In the genomic region with DNA sequence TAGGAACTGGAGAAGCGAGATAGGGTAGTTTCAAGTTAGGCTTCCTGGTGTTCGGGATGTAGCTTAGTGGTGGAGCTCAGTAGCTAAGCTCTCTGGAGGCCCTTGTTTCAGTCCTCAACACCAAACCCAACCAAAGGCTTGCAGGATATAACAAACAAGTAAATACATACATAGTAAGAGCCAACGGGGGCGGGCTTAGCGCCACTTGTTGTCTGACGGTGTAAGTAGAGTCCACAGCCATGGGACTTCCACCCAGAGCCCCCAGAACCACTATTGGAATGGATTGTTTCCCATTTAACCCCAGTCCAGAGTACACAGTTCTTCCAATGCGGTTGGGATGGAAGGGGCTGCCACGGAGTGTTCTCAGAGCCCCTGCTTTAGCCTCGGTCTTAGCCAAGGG, we compare ENCODE assay signal across 8 mouse cellular contexts. TPM values are rescaled to one million over a fixed set of nuclear protein-coding genes. Genes with fewer than 3 reads are reported as not detected.
DNase-seq lines count a peak whose midpoint lies in the region; ATAC-seq lines count a peak whose summit lies in the region.

No protein-coding gene starts in this region.

- WGBS in heart, embryonic 15.5 days = 23% methylated on average over 9 of the region's 9 CpGs
- 29% methylated on average over 9 of the region's 9 CpGs for WGBS in embryonic facial prominence, embryonic 11.5 days
- 37% methylated on average over 9 of the region's 9 CpGs for WGBS in hindbrain, embryonic 16.5 days
- WGBS in midbrain, embryonic 14.5 days = 36% methylated on average over 9 of the region's 9 CpGs

- no peaks in the 10 kb centered on the region for H3K9me3 ChIP-seq in heart, embryonic 15.5 days (replicated peaks)
- no peaks in the 10 kb centered on the region for H3K9me3 ChIP-seq in embryonic facial prominence, embryonic 11.5 days (replicated peaks; ENCODE audit: control insufficient read depth, low read length)
- no peaks in the 10 kb centered on the region for H3K9me3 ChIP-seq in hindbrain, embryonic 16.5 days (ENCODE audit: control insufficient read depth, low read length)
- H3K9me3 ChIP-seq in midbrain, embryonic 14.5 days (ENCODE audit: control insufficient read depth, low read length) = no peaks in the 10 kb centered on the region

- no peak overlapping the region for H3K9ac ChIP-seq in heart, embryonic 15.5 days
- no peak overlapping the region; the same call in 1 of the 2 replicates for H3K9ac ChIP-seq in embryonic facial prominence, embryonic 11.5 days (replicated peaks; ENCODE audit: low read length)
- H3K9ac ChIP-seq in hindbrain, embryonic 16.5 days (ENCODE audit: low read depth, low read length) = peak overlapping the region; percentile 97; the same call in 1 of the 2 replicates
- no peak overlapping the region; the same call in 1 of the 2 replicates for H3K9ac ChIP-seq in midbrain, embryonic 14.5 days (replicated peaks; ENCODE audit: low read length)

- H3K4me2 ChIP-seq in heart, embryonic 15.5 days = peak overlapping the region; percentile 90
- peak overlapping the region; percentile 75 for H3K4me2 ChIP-seq in embryonic facial prominence, embryonic 11.5 days (ENCODE audit: low read depth, low read length)
- H3K4me2 ChIP-seq in hindbrain, embryonic 16.5 days (ENCODE audit: low read length) = peak overlapping the region; percentile 87
- H3K4me2 ChIP-seq in midbrain, embryonic 14.5 days (ENCODE audit: low read length) = peak overlapping the region; percentile 79

- no peak overlapping the region for H3K27ac ChIP-seq in heart, embryonic 15.5 days
- H3K27ac ChIP-seq in embryonic facial prominence, embryonic 11.5 days (replicated peaks; ENCODE audit: low read depth, low read length) = no peak overlapping the region
- H3K27ac ChIP-seq in hindbrain, embryonic 16.5 days (ENCODE audit: low read depth, low read length) = no peak overlapping the region
- peak overlapping the region; percentile 79; the same call in 1 of the 2 replicates for H3K27ac ChIP-seq in midbrain, embryonic 14.5 days (replicated peaks; ENCODE audit: low read depth, low read length)

- peaks cover 8% of the 10 kb centered on the region for H3K36me3 ChIP-seq in heart, embryonic 15.5 days
- no peaks in the 10 kb centered on the region; the same call in 1 of the 2 replicates for H3K36me3 ChIP-seq in embryonic facial prominence, embryonic 11.5 days (replicated peaks; ENCODE audit: control insufficient read depth, insufficient read depth, low read depth, low read length)
- H3K36me3 ChIP-seq in hindbrain, embryonic 16.5 days (ENCODE audit: control insufficient read depth, insufficient read depth, low read length) = peaks cover 4% of the 10 kb centered on the region
- H3K36me3 ChIP-seq in midbrain, embryonic 14.5 days (ENCODE audit: control insufficient read depth, insufficient read depth, low read length) = peaks cover 8% of the 10 kb centered on the region; the same call in 1 of the 2 replicates

- H3K4me3 ChIP-seq in heart, embryonic 15.5 days = peak overlapping the region; percentile 88
- H3K4me3 ChIP-seq in embryonic facial prominence, embryonic 11.5 days (ENCODE audit: low read depth, low read length) = peak overlapping the region; percentile 89
- peak overlapping the region; percentile 87 for H3K4me3 ChIP-seq in hindbrain, embryonic 16.5 days (ENCODE audit: low read length)
- H3K4me3 ChIP-seq in midbrain, embryonic 14.5 days (replicated peaks; ENCODE audit: low read depth, low read length) = peak overlapping the region; percentile 77

- peaks cover 42% of the 10 kb centered on the region for H3K4me1 ChIP-seq in heart, embryonic 15.5 days (replicated peaks)
- H3K4me1 ChIP-seq in embryonic facial prominence, embryonic 11.5 days (ENCODE audit: control insufficient read depth, insufficient read depth, low read length) = peaks cover 17% of the 10 kb centered on the region
- H3K4me1 ChIP-seq in hindbrain, embryonic 16.5 days (ENCODE audit: control insufficient read depth, insufficient read depth, low read depth, low read length) = peaks cover 25% of the 10 kb centered on the region
- H3K4me1 ChIP-seq in midbrain, embryonic 14.5 days (ENCODE audit: control insufficient read depth, insufficient read depth, low read length) = peaks cover 23% of the 10 kb centered on the region

- no peak for ATAC-seq in heart, embryonic 15.5 days (replicated peaks; ENCODE audit: insufficient number of reproducible peaks, insufficient read depth, low FRiP score, low read depth)
- ATAC-seq in embryonic facial prominence, embryonic 11.5 days (replicated peaks; ENCODE audit: insufficient number of reproducible peaks, low FRiP score, low TSS enrichment, low read depth) = no peak
- no peak for ATAC-seq in hindbrain, embryonic 16.5 days
- ATAC-seq in midbrain, embryonic 14.5 days (ENCODE audit: low FRiP score, low TSS enrichment) = no peak

- no peak for DNase-seq in heart, postnatal 25 days (ENCODE audit: low spot score)
- no peak for DNase-seq in embryonic facial prominence, embryonic 11.5 days (ENCODE audit: low spot score)
- DNase-seq in midbrain, embryonic 14.5 days = no peak
- DNase-seq in c-Kit-positive CD71-positive TER-119-positive erythroid progenitor cells, embryonic 14.5 days (ENCODE audit: low spot score) = no peak
- DNase-seq in right cerebral cortex, adult 18-20 months = no peak
- no peak for DNase-seq in layer of hippocampus, postnatal 10 days (ENCODE audit: low spot score in 2 of 2)

- H3K27me3 ChIP-seq in heart, embryonic 15.5 days = peaks cover 25% of the 10 kb centered on the region
- no peaks in the 10 kb centered on the region for H3K27me3 ChIP-seq in embryonic facial prominence, embryonic 11.5 days (ENCODE audit: control insufficient read depth, insufficient read depth, low read length)
- H3K27me3 ChIP-seq in hindbrain, embryonic 16.5 days (replicated peaks; ENCODE audit: control insufficient read depth, insufficient read depth, low read length) = 0 out of 2 replicates have a peak, but pooled peaks cover 3% of the 10 kb centered on the region
- no peaks in the 10 kb centered on the region for H3K27me3 ChIP-seq in midbrain, embryonic 14.5 days (ENCODE audit: control insufficient read depth, insufficient read depth, low read length)

- intact Hi-C loops in heart, postnatal 25 days (cut with DNase I) = loop anchor here (2.0 kb wide), 1 partner anchor 43 kb away; no protein-coding TSS in a partner anchor

RNA-seq across cellular contexts. Expression of gene Pdlim7, which starts 0.4 kb away (rescaled TPM):
- 221 and 251 TPM in 2 replicates for polyA plus RNA-seq in heart, embryonic 15.5 days (2015; fragmentation: Nextera tagmentation; extraction: Ambion mirVana)
- total RNA-seq in heart, postnatal 25 days (2021) = 10 to 100 TPM; 65.2 to 67.7 TPM
- polyA plus RNA-seq in embryonic facial prominence, embryonic 11.5 days (2014; fragmentation: Nextera tagmentation; extraction: Ambion mirVana) = 124 and 136 TPM in 2 replicates
- 161 and 177 TPM in 2 replicates for polyA plus RNA-seq in hindbrain, embryonic 16.5 days (2015; fragmentation: Nextera tagmentation; extraction: Ambion mirVana)
- polyA plus RNA-seq in midbrain, embryonic 14.5 days (2014; fragmentation: Nextera tagmentation; extraction: Ambion mirVana) = 126 and 154 TPM in 2 replicates
- 10 to 100 TPM; 66.1 to 68.9 TPM for total RNA-seq in layer of hippocampus, postnatal 10 days (2021)

RNA-seq across cellular contexts. Expression of gene Dok3, which starts 15.3 kb away (rescaled TPM):
- 1.3 and 3.0 TPM in 2 replicates for polyA plus RNA-seq in heart, embryonic 15.5 days (2015; fragmentation: Nextera tagmentation; extraction: Ambion mirVana)
- 1 to 10 TPM; 2.2 to 2.3 TPM for total RNA-seq in heart, postnatal 25 days (2021)
- 1.0 and 1.3 TPM in 2 replicates for polyA plus RNA-seq in embryonic facial prominence, embryonic 11.5 days (2014; fragmentation: Nextera tagmentation; extraction: Ambion mirVana)
- 3.6 and 4.3 TPM in 2 replicates for polyA plus RNA-seq in hindbrain, embryonic 16.5 days (2015; fragmentation: Nextera tagmentation; extraction: Ambion mirVana)
- polyA plus RNA-seq in midbrain, embryonic 14.5 days (2014; fragmentation: Nextera tagmentation; extraction: Ambion mirVana) = 3.4 and 4.0 TPM in 2 replicates
- 1 to 10 TPM; 5.0 to 6.5 TPM for total RNA-seq in layer of hippocampus, postnatal 10 days (2021)

RNA-seq across cellular contexts. Expression of gene Ddx41, which starts 22.6 kb away (rescaled TPM):
- 23.6 and 34.7 TPM in 2 replicates for polyA plus RNA-seq in heart, embryonic 15.5 days (2015; fragmentation: Nextera tagmentation; extraction: Ambion mirVana)
- total RNA-seq in heart, postnatal 25 days (2021) = 10 to 100 TPM; 13.1 to 13.2 TPM
- 77.7 and 81.4 TPM in 2 replicates for polyA plus RNA-seq in embryonic facial prominence, embryonic 11.5 days (2014; fragmentation: Nextera tagmentation; extraction: Ambion mirVana)
- 55.3 and 56.3 TPM in 2 replicates for polyA plus RNA-seq in hindbrain, embryonic 16.5 days (2015; fragmentation: Nextera tagmentation; extraction: Ambion mirVana)
- 56.2 and 57.6 TPM in 2 replicates for polyA plus RNA-seq in midbrain, embryonic 14.5 days (2014; fragmentation: Nextera tagmentation; extraction: Ambion mirVana)
- 10 to 100 TPM; 36.9 to 46.6 TPM for total RNA-seq in layer of hippocampus, postnatal 10 days (2021)

RNA-seq across cellular contexts. Expression of gene Dbn1, which starts 25.9 kb away (rescaled TPM):
- polyA plus RNA-seq in heart, embryonic 15.5 days (2015; fragmentation: Nextera tagmentation; extraction: Ambion mirVana) = 60.1 and 77.2 TPM in 2 replicates
- 10 to 100 TPM; 10.6 to 10.8 TPM for total RNA-seq in heart, postnatal 25 days (2021)
- 231 and 252 TPM in 2 replicates for polyA plus RNA-seq in embryonic facial prominence, embryonic 11.5 days (2014; fragmentation: Nextera tagmentation; extraction: Ambion mirVana)
- polyA plus RNA-seq in hindbrain, embryonic 16.5 days (2015; fragmentation: Nextera tagmentation; extraction: Ambion mirVana) = 482 and 556 TPM in 2 replicates
- polyA plus RNA-seq in midbrain, embryonic 14.5 days (2014; fragmentation: Nextera tagmentation; extraction: Ambion mirVana) = 509 and 557 TPM in 2 replicates
- 100 to 1,000 TPM; 392 to 399 TPM for total RNA-seq in layer of hippocampus, postnatal 10 days (2021)

RNA-seq across cellular contexts. Expression of gene Prr7, which starts 49.8 kb away (rescaled TPM):
- polyA plus RNA-seq in heart, embryonic 15.5 days (2015; fragmentation: Nextera tagmentation; extraction: Ambion mirVana) = 0.18 and 0.30 TPM in 2 replicates
- 1 to 10 TPM in 1 of 2 experiments, under 1 TPM in 1; 0.56 to 1.2 TPM for total RNA-seq in heart, postnatal 25 days (2021)
- polyA plus RNA-seq in embryonic facial prominence, embryonic 11.5 days (2014; fragmentation: Nextera tagmentation; extraction: Ambion mirVana) = 1.7 TPM in 2 replicates
- polyA plus RNA-seq in hindbrain, embryonic 16.5 days (2015; fragmentation: Nextera tagmentation; extraction: Ambion mirVana) = 4.4 and 4.9 TPM in 2 replicates
- 7.0 and 34.3 TPM in 2 replicates for polyA plus RNA-seq in midbrain, embryonic 14.5 days (2014; fragmentation: Nextera tagmentation; extraction: Ambion mirVana)
- total RNA-seq in layer of hippocampus, postnatal 10 days (2021) = 100 to 1,000 TPM in 1 of 2 experiments, 10 to 100 TPM in 1; 98.1 to 112 TPM
